Mouse (Mus musculus) myocyte (in vitro differentiated cells): ENCODE results near the gene Ppp1r12c. TPM values are rescaled to one million over a fixed set of nuclear protein-coding genes. Genes with fewer than 3 reads are reported as not detected.

Source experiments
- H3K27me3 ChIP-seq: one replicate; pipeline ENCODE4 v1.6.1; 2011; ENCODE audit not compliant: control insufficient read depth, insufficient read depth, insufficient read length
- H3K36me3 ChIP-seq: one replicate; pipeline ENCODE4 v1.6.1; 2011; ENCODE audit not compliant: control insufficient read depth, insufficient read depth
- H3K4me2 ChIP-seq: one replicate; pipeline ENCODE4 v1.6.1; 2011; ENCODE audit warnings: low read depth, control low read depth
- H3K4me3 ChIP-seq: one replicate; pipeline ENCODE4 v1.5.1; 2011; ENCODE audit warnings: mild to moderate bottlenecking, control low read depth, moderate library complexity
- H3K79me2 ChIP-seq: one replicate; pipeline ENCODE4 v1.6.1; 2011; ENCODE audit not compliant: control insufficient read depth, insufficient read depth
- H3ac ChIP-seq: one replicate; pipeline ENCODE4 v1.6.1; 2011; ENCODE audit not compliant: control insufficient read depth, insufficient read length
- CEBPB ChIP-seq: IDR thresholded peaks from 2 replicates; pipeline ENCODE4 v1.6.1; 2011; ENCODE audit warnings: mild to moderate bottlenecking, moderate library complexity; ENCODE audit not compliant: poor library complexity, insufficient read depth, severe bottlenecking
- E2F4 ChIP-seq: IDR thresholded peaks from one replicate; pipeline ENCODE4 v1.6.1; 2011; ENCODE audit warnings: mild to moderate bottlenecking, control low read depth, moderate library complexity; ENCODE audit not compliant: insufficient read depth
- MAX ChIP-seq: IDR thresholded peaks from one replicate; pipeline ENCODE4 v1.6.1; 2011; ENCODE audit warnings: low read depth, mild to moderate bottlenecking, control low read depth
- MYOD1 ChIP-seq, 3 experiments: IDR thresholded peaks; one replicate each; pipeline ENCODE4 v1.6.1; 2011; ENCODE audit warnings: control low read depth in 2 of 3, low read depth in 2 of 3, mild to moderate bottlenecking in 2 of 3, moderate library complexity in 1 of 3; ENCODE audit not compliant: insufficient read length in 2 of 3, control insufficient read depth in 1 of 3
- MYOG ChIP-seq, 3 experiments: IDR thresholded peaks; one replicate each; pipeline ENCODE4 v1.6.1; 2011; ENCODE audit warnings: control low read depth in 2 of 3, low read depth in 2 of 3, mild to moderate bottlenecking in 2 of 3; ENCODE audit not compliant: insufficient read length in 2 of 3, control insufficient read depth in 1 of 3, insufficient read depth in 1 of 3
- POLR2A ChIP-seq: IDR thresholded peaks from one replicate; pipeline ENCODE4 v1.6.1; 2011; ENCODE audit warnings: low read depth, mild to moderate bottlenecking, control low read depth, moderate library complexity; ENCODE audit not compliant: insufficient read length
- POLR2AphosphoS2 ChIP-seq: IDR thresholded peaks from one replicate; pipeline ENCODE4 v1.6.1; 2011; ENCODE audit warnings: low read depth, control low read depth; ENCODE audit not compliant: insufficient read length
- REST ChIP-seq: IDR thresholded peaks from one replicate; pipeline ENCODE4 v1.6.1; 2011; ENCODE audit warnings: mild to moderate bottlenecking, control low read depth, moderate library complexity; ENCODE audit not compliant: insufficient read depth, insufficient read length
- SRF ChIP-seq: IDR thresholded peaks from one replicate; pipeline ENCODE4 v1.6.1; 2011; ENCODE audit warnings: low read depth; ENCODE audit not compliant: control insufficient read depth, insufficient read length
- TCF12 ChIP-seq: IDR thresholded peaks from one replicate; pipeline ENCODE4 v1.6.1; 2011; ENCODE audit warnings: mild to moderate bottlenecking, control low read depth; ENCODE audit not compliant: poor library complexity, insufficient read depth, severe bottlenecking
- TCF3 ChIP-seq: IDR thresholded peaks from one replicate; pipeline ENCODE4 v1.6.1; 2011; ENCODE audit warnings: low read depth, control low read depth; ENCODE audit not compliant: insufficient read length
- USF1 ChIP-seq: IDR thresholded peaks from one replicate; pipeline ENCODE4 v1.6.1; 2011; ENCODE audit warnings: low read depth, mild to moderate bottlenecking, control low read depth, moderate library complexity
- polyA plus RNA-seq: library from polyadenylated mRNA; unstranded; fragments of >200 nt; fragmentation: generic; extraction: Trizol; gene quantifications from one replicate; pipeline ENCODE4 v1.2.1, GENCODE M21; 2012; ENCODE audit warnings: missing spikeins

Gene Ppp1r12c
- 39.0 TPM for polyA plus RNA-seq

DNA sequence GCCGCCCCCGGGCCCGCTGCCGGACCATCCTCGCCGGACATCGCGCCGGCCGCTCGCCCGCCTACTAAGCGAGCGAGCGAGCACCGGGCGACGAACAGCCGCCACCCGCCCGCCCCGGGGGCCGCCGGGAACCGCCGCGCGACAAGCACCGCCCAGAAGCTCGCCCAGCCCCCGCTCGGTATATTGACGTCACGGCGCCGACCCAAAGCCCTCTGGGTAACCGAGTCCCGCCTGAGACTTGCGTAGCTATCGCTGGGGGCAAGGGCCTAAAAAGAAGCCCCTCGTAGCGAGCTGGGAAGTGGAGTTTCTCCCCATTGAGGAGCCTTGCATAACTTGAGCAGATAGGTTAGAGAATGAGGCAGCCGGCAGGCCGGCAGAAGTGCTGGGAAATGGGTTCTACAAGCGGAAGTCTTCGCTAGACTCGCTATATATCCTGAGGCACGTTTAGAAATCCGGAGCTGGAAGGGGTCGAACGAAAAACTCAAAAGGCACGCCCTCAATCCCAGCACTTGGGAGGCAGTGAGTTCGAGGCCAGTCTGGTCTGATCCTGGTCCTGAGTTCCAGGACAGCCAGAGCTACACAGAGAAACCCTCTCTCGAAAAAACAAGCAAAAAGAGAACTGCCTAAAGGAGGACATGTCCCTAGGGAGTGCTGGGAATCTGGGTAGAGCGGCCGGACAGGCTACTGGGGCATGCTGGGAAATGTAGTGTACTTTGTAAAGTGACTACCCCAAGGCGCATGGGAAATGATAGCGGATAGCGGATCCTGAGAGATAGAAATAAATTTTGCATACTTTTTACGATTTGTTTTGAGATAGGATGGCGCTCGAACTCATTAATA lies at the start of gene Ppp1r12c:
Gene Ppp1r12c (minus strand): TSS at position 123 of the 840 bp plus-strand sequence.
- H3K36me3 ChIP-seq, result peaks cover 2% of the 10 kb centered on the region
- TF ChIP-seq POLR2A, result peak; percentile 66
- peak in 1 of 3 experiments; percentile 34 for TF ChIP-seq MYOG (IDR thresholded peaks at IDR 0.05; ENCODE audit: control insufficient read depth in 1 of 3, insufficient read depth in 1 of 3, insufficient read length in 2 of 3, low read depth in 2 of 3)
- peak; percentile 70 for TF ChIP-seq POLR2AphosphoS2
- TF ChIP-seq MAX, result no peak
- no peak for TF ChIP-seq E2F4
- TF ChIP-seq USF1, result no peak
- peaks cover 42% of the 10 kb centered on the region for H3K79me2 ChIP-seq
- H3K4me2 ChIP-seq, result peak within 1 kb of the TSS; percentile 86
- peak within 1 kb of the TSS; percentile 76 for H3ac ChIP-seq
- H3K27me3 ChIP-seq, result no peaks in the 10 kb centered on the region
- peak within 1 kb of the TSS; percentile 53 for H3K4me3 ChIP-seq

DNA sequence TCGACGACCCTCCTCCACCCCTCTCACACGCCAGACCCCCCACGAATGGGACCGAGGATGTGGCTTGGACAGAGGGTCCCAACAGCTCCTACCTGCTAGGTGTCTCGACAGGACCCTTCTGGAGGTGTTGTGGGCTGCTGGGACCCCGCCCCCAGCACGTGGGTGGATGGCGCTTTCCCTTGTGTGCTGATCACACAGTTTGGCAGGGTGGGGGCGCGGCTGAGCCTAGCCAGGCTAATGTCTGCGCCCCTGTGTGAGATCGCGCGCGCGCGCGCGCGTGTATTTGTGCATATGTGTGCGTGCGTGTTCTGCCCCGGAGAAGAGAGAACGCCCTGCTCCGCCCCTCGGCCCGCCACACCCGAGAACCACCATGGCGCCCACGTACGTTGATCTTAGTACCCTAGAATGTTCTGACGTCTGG lies 45.8 kb upstream of the Ppp1r12c start, which contains the start of gene Syt5:
Gene Syt5 (minus strand): TSS at position 321 of the 421 bp plus-strand sequence.
- TF ChIP-seq MYOD1 (IDR thresholded peaks at IDR 0.05; ENCODE audit: control insufficient read depth in 1 of 3, insufficient read length in 2 of 3, low read depth in 2 of 3) (no peak), MYOG (IDR thresholded peaks at IDR 0.05; ENCODE audit: control insufficient read depth in 1 of 3, insufficient read depth in 1 of 3, insufficient read length in 2 of 3, low read depth in 2 of 3) (no peak), CEBPB (no peak), POLR2AphosphoS2 (no peak)
- H3K27me3 ChIP-seq, result peaks cover 30% of the 10 kb centered on the region
- H3ac ChIP-seq, result no peak within 1 kb of the TSS
- H3K4me2 ChIP-seq, result no peak within 1 kb of the TSS
- no peaks in the 10 kb centered on the region for H3K79me2 ChIP-seq
- H3K4me3 ChIP-seq, result no peak within 1 kb of the TSS
- no peaks in the 10 kb centered on the region for H3K36me3 ChIP-seq

DNA sequence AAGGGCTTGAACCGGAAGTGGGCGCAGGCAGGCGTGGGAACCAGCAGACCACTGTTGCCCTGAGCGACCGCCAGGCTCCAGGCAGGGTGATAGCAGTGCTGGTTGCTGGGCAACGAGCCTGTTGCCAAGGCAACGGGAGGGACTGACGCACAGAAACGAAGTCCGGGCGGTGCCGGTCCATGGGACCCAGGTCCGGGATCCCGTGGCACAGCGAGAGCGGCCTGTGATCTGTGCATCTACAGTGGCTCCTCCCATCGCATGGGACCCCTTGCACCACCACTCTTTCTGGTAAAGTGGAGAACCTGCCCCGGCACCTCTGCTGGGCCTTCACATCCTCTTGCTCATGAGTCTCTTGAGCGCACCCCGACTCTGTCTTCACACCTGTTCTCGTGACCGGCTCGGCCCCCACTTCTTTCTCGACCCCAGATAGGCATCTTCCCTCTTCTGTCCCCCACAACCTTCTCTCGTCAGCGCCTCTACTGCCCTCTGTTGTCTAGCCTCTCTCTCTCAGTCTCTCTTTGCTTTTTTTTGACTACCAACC lies 45.2 kb upstream of the Ppp1r12c start:
- H3K4me2 ChIP-seq, result no peak overlapping the region
- H3K4me3 ChIP-seq, result no peak overlapping the region
- H3K36me3 ChIP-seq, result no peaks in the 10 kb centered on the region
- H3K27me3 ChIP-seq, result peaks cover 31% of the 10 kb centered on the region
- H3K79me2 ChIP-seq, result no peaks in the 10 kb centered on the region
- TF ChIP-seq TCF3 (no peak), CEBPB (no peak), SRF (no peak), E2F4 (no peak), MAX (no peak), POLR2AphosphoS2 (no peak), POLR2A (no peak), REST (no peak), TCF12 (no peak), MYOD1 (IDR thresholded peaks at IDR 0.05; ENCODE audit: control insufficient read depth in 1 of 3, insufficient read length in 2 of 3, low read depth in 2 of 3) (no peak), MYOG (IDR thresholded peaks at IDR 0.05; ENCODE audit: control insufficient read depth in 1 of 3, insufficient read depth in 1 of 3, insufficient read length in 2 of 3, low read depth in 2 of 3) (no peak)
- H3ac ChIP-seq, result no peak overlapping the region

DNA sequence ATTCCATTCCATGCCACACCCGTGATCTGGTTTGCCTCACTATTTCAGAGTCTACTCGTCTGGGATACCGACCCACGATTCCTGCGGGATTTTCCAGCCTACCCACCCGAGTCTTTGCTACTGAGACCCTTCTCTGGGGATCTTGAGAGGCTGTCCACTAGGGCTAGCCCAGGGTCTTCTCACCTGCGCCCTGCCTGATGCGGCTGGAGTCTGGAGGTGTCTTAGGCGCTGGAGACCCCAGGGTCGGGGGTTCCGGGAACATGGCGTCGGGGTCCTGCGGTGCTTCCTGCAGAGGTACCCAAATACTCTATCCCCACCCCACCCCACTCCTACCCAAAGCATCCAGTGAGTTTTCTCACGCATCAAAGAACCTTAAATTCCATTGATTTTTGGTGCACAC lies 44.6 kb upstream of the Ppp1r12c start:
- H3K4me3 ChIP-seq, result no peak overlapping the region
- no peak for TF ChIP-seq TCF3
- no peak for TF ChIP-seq SRF
- no peak for TF ChIP-seq REST
- TF ChIP-seq E2F4, result no peak
- no peak for TF ChIP-seq USF1
- TF ChIP-seq CEBPB, result no peak
- TF ChIP-seq POLR2A, result no peak
- TF ChIP-seq MYOG (IDR thresholded peaks at IDR 0.05; ENCODE audit: control insufficient read depth in 1 of 3, insufficient read depth in 1 of 3, insufficient read length in 2 of 3, low read depth in 2 of 3), result no peak
- TF ChIP-seq POLR2AphosphoS2, result no peak
- no peak for TF ChIP-seq TCF12
- TF ChIP-seq MAX, result no peak
- no peaks in the 10 kb centered on the region for H3K79me2 ChIP-seq
- peaks cover 28% of the 10 kb centered on the region for H3K27me3 ChIP-seq
- H3K36me3 ChIP-seq, result no peaks in the 10 kb centered on the region
- H3K4me2 ChIP-seq, result no peak overlapping the region
- H3ac ChIP-seq, result no peak overlapping the region

DNA sequence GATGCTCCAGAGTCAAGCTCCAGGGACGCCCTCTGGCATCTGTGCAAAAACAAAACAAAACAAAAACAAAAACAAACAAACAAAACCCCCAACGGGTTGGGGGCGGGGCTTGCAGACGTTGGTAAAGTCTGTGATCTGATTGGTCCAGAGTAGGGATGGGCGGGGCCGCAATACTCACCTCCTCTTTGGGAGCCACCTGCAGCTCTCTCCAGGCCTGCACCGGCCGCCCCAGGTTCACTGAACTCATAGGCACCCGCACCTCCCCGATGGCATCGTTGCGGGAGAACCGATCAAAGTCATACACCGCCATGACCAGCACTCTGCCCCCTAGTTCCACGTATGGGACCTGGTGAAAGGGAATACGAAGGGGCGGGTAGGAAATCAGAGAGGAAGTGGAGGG lies 40.5 kb upstream of the Ppp1r12c start:
- no peaks in the 10 kb centered on the region for H3K79me2 ChIP-seq
- peaks cover 10% of the 10 kb centered on the region for H3K27me3 ChIP-seq
- no peak overlapping the region for H3K4me3 ChIP-seq
- no peak overlapping the region for H3K4me2 ChIP-seq
- TF ChIP-seq POLR2A (no peak), MYOG (IDR thresholded peaks at IDR 0.05; ENCODE audit: control insufficient read depth in 1 of 3, insufficient read depth in 1 of 3, insufficient read length in 2 of 3, low read depth in 2 of 3) (no peak), CEBPB (no peak), E2F4 (no peak)
- no peaks in the 10 kb centered on the region for H3K36me3 ChIP-seq
- no peak overlapping the region for H3ac ChIP-seq
